Comparison of ENCODE assay signal across 8 mouse cellular contexts in the genomic region with DNA sequence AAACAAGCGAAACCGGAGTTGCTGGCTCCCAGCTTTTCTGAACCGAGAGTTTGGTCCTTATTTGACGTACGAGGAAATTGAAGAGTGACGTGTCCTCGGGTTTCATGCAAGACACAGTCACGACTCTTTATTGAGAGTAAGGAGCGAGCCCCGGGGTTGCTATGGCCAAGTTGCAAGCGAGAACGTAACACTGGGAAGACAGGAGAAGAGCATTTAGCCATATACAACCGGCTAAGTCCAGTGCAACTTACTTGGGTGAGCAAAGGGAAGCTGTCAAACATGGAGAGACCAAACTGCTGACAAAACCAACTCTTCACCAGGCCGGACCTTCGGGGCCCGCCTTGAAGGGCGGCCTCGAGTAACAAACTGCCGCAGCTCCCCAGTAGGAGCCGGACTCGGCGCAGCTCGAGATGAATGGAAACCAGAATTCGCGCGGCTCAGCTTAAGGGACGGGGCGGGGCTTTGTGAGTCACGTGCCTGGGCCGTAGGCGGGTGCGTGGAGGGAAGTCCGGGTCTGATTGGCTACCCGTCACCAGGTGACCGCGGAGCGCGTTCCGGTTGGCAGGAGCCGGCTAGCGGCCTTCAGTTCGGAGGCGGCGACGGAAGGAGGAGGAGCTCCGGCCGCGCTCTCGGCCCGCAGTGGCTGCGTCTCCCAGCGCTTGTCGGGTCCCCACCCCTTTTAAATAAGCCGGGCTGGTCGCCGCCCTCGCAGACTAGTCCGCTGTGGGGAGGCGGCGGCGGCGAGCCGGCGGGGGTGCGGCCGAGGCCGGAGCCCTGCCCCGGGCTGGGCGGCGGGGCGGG. TPM values are rescaled to one million over a fixed set of nuclear protein-coding genes. Genes with fewer than 3 reads are reported as not detected.
A peak's percentile ranks its signal among the peaks of the same experiment; 100 is the strongest.
DNase-seq lines count a peak whose midpoint lies in the region; ATAC-seq and TF ChIP-seq lines count a peak whose summit lies in the region.

Gene Ccnyl1, plus strand, starts transcription at position 243 of the 801 bp plus-strand sequence.

- TF ChIP-seq POLR2A in kidney, adult 2 months (IDR thresholded peaks at IDR 0.05; ENCODE audit: low read depth, low read length), result peak; percentile 33
- TF ChIP-seq POLR2A in spleen, adult 2 months (IDR thresholded peaks at IDR 0.05; ENCODE audit: low read depth, low read length), result peak; percentile 54; the same call in 1 of the 2 replicates

- peaks cover 22% of the 10 kb centered on the region for H3K4me1 ChIP-seq in embryonic facial prominence, embryonic 13.5 days
- peaks cover 6% of the 10 kb centered on the region; the same call in 1 of the 2 replicates for H3K4me1 ChIP-seq in kidney, adult 2 months (ENCODE audit: control insufficient read depth, insufficient read depth, low read length)
- peaks cover 25% of the 10 kb centered on the region for H3K4me1 ChIP-seq in limb, embryonic 12.5 days (replicated peaks)
- peaks cover 31% of the 10 kb centered on the region for H3K4me1 ChIP-seq in midbrain, embryonic 15.5 days
- peaks cover 2% of the 10 kb centered on the region; the same call in 1 of the 2 replicates for H3K4me1 ChIP-seq in spleen, adult 2 months (ENCODE audit: control insufficient read depth, insufficient read depth, insufficient read length)

- no peaks in the 10 kb centered on the region for H3K9me3 ChIP-seq in embryonic facial prominence, embryonic 13.5 days
- H3K9me3 ChIP-seq in limb, embryonic 12.5 days, result no peaks in the 10 kb centered on the region
- H3K9me3 ChIP-seq in midbrain, embryonic 15.5 days, result no peaks in the 10 kb centered on the region

- peak within 1 kb of the TSS; percentile 60 for H3K27ac ChIP-seq in embryonic facial prominence, embryonic 13.5 days
- H3K27ac ChIP-seq in kidney, adult 2 months (ENCODE audit: insufficient read depth, low read depth, low read length), result peak within 1 kb of the TSS; percentile 43; the same call in 1 of the 2 replicates
- H3K27ac ChIP-seq in limb, embryonic 12.5 days, result peak within 1 kb of the TSS; percentile 73
- peak within 1 kb of the TSS; percentile 55 for H3K27ac ChIP-seq in midbrain, embryonic 15.5 days
- H3K27ac ChIP-seq in spleen, adult 2 months (ENCODE audit: insufficient read depth, low read length), result no peak within 1 kb of the TSS

- WGBS in embryonic facial prominence, embryonic 13.5 days, result under 1% methylated on average over 66 of the region's 71 CpGs
- 2% methylated on average over 71 of the region's 71 CpGs for WGBS in kidney, adult 2 months
- under 1% methylated on average over 66 of the region's 71 CpGs for WGBS in limb, embryonic 12.5 days
- under 1% methylated on average over 68 of the region's 71 CpGs for WGBS in midbrain, embryonic 15.5 days
- 2% methylated on average over 71 of the region's 71 CpGs for WGBS in spleen, adult 2 months

- ATAC-seq in embryonic facial prominence, embryonic 13.5 days (ENCODE audit: insufficient number of reproducible peaks, insufficient read depth, low FRiP score, low TSS enrichment, low read depth), result peak; percentile 100
- ATAC-seq in limb, embryonic 12.5 days (ENCODE audit: insufficient number of reproducible peaks, insufficient read depth, low FRiP score, low TSS enrichment, low read depth), result peak; percentile 98
- ATAC-seq in midbrain, embryonic 15.5 days (replicated peaks), result peak; percentile 100

- no peaks in the 10 kb centered on the region for H3K36me3 ChIP-seq in embryonic facial prominence, embryonic 13.5 days
- no peaks in the 10 kb centered on the region for H3K36me3 ChIP-seq in kidney, adult 2 months (ENCODE audit: control insufficient read depth, insufficient read depth, low read length)
- no peaks in the 10 kb centered on the region for H3K36me3 ChIP-seq in limb, embryonic 12.5 days
- H3K36me3 ChIP-seq in midbrain, embryonic 15.5 days (replicated peaks), result no peaks in the 10 kb centered on the region
- H3K36me3 ChIP-seq in spleen, adult 2 months (ENCODE audit: control insufficient read depth, insufficient read depth, low read length), result no peaks in the 10 kb centered on the region

- peak within 1 kb of the TSS; percentile 95 for H3K4me3 ChIP-seq in embryonic facial prominence, embryonic 13.5 days
- peak within 1 kb of the TSS; percentile 78 for H3K4me3 ChIP-seq in kidney, adult 2 months (ENCODE audit: insufficient read depth, low read depth, low read length)
- H3K4me3 ChIP-seq in limb, embryonic 12.5 days (replicated peaks), result peak within 1 kb of the TSS; percentile 91
- H3K4me3 ChIP-seq in midbrain, embryonic 15.5 days, result peak within 1 kb of the TSS; percentile 89
- peak within 1 kb of the TSS; percentile 73 for H3K4me3 ChIP-seq in spleen, adult 2 months (ENCODE audit: extremely low read depth, insufficient read depth, insufficient read length)

- no peak for TF ChIP-seq CTCF in kidney, adult 2 months (conservative IDR thresholded peaks at IDR 0.05; ENCODE audit: insufficient read depth, insufficient read length, low read depth, low read length)
- TF ChIP-seq CTCF in spleen, adult 2 months (IDR thresholded peaks at IDR 0.05; ENCODE audit: extremely low read depth, insufficient read depth, insufficient read length, insufficient replicate concordance), result no peak

- H3K27me3 ChIP-seq in embryonic facial prominence, embryonic 13.5 days, result no peaks in the 10 kb centered on the region
- no peaks in the 10 kb centered on the region for H3K27me3 ChIP-seq in kidney, adult 2 months (replicated peaks; ENCODE audit: control insufficient read depth, insufficient read depth, low read length)
- no peaks in the 10 kb centered on the region for H3K27me3 ChIP-seq in limb, embryonic 12.5 days
- H3K27me3 ChIP-seq in midbrain, embryonic 15.5 days (replicated peaks), result no peaks in the 10 kb centered on the region
- 0 out of 2 replicates have a peak, but pooled peaks cover 2% of the 10 kb centered on the region for H3K27me3 ChIP-seq in spleen, adult 2 months (ENCODE audit: control insufficient read depth, insufficient read depth, low read length)

- DNase-seq in 3134 (ENCODE audit: extremely low read depth, insufficient read length, low spot score), result peak; percentile 100
- peak; percentile 99 for DNase-seq in adrenal gland, postnatal 36 days
- DNase-seq in heart, adult 18-20 months, result peak; percentile 98 to 100
- DNase-seq in kidney, adult 2 months, result peak; percentile 99
- DNase-seq in spleen, adult 2 months (ENCODE audit: low read depth in 1 of 2, low spot score in 2 of 2), result peak; percentile 95 to 97

- peak within 1 kb of the TSS; percentile 91 for H3K9ac ChIP-seq in embryonic facial prominence, embryonic 13.5 days
- H3K9ac ChIP-seq in limb, embryonic 12.5 days (replicated peaks), result peak within 1 kb of the TSS; percentile 93
- H3K9ac ChIP-seq in midbrain, embryonic 15.5 days, result peak within 1 kb of the TSS; percentile 85

- peak within 1 kb of the TSS; percentile 86 for H3K4me2 ChIP-seq in embryonic facial prominence, embryonic 13.5 days
- H3K4me2 ChIP-seq in limb, embryonic 12.5 days, result peak within 1 kb of the TSS; percentile 81
- H3K4me2 ChIP-seq in midbrain, embryonic 15.5 days, result peak within 1 kb of the TSS; percentile 92

RNA-seq across cellular contexts. Expression of gene Ccnyl1, which starts in this region (rescaled TPM):
- total RNA-seq in adrenal gland, postnatal 36 days (2021), result 10 to 100 TPM; 15.2 to 18.9 TPM
- polyA plus RNA-seq in embryonic facial prominence, embryonic 13.5 days (2015; fragmentation: Nextera tagmentation; extraction: Ambion mirVana), result 5.5 and 5.6 TPM in 2 replicates
- 10 to 100 TPM; 12.3 to 12.9 TPM for total RNA-seq in heart, adult 18-20 months (2021)
- 17.0 and 18.7 TPM in 2 replicates for polyA plus RNA-seq in kidney, adult 2 months (2012; rRNA removed)
- 7.4 and 7.8 TPM in 2 replicates for polyA plus RNA-seq in limb, embryonic 12.5 days (2016; fragmentation: Nextera tagmentation; extraction: Ambion mirVana)
- polyA plus RNA-seq in midbrain, embryonic 15.5 days (2015; fragmentation: Nextera tagmentation; extraction: Ambion mirVana), result 5.6 and 5.8 TPM in 2 replicates
- polyA plus RNA-seq in spleen, adult 2 months (2012; rRNA removed), result 7.8 and 8.3 TPM in 2 replicates
